Mouse (Mus musculus): Measurements from ENCODE around the gene Dcaf8. TPM values are rescaled to one million over a fixed set of nuclear protein-coding genes. Genes with fewer than 3 reads are reported as not detected.

Gene Dcaf8
- polyA plus RNA-seq, 1 experiment from 2014 or later = 102 TPM

DNA sequence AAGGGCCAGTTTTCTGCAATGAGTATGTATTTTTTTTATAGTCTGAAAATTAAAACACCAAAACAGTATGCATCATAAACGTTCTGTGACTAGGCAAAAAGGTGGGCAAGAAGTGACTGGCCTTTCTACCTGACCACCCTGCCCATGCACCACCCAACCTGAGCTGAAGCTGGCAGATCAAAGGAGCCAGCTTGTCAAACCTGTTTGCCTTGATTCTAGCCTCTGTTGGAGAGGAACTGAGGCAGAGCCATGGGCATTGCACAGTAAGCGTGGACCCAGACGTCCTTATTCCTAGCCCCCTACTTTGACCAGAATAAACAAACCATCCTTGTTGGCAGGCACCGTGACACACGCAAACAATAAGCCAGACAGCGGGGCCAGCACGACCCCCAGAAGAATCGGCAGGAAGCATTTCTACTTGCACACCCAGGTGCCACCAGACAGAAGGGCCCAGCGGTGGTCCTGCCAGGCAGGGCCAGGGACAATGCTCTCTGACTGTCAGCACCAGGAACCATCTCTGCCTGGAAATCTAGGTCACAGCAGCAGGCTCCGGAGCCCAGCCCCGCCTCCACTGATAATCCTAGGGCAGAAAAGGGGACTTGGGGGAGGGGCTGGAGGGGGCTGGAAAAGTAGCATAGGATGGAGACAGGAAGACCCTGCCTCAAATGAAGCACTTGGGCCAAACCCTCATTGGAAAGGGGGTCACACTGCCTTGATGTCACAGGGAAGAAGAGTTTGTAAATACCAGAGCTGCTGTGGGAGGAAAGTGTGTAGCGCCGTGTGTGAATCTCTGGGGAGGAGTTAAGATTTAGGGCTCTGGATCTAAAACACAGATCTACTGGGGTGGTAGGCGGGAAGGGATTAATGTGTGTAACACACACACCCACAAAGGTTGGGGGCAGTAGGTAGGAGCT is 54.3 kb downstream of the Dcaf8 start:
- Histone ChIP-seq H3K4me1 (ENCODE audit: control insufficient read depth, insufficient read depth, low read length) (peaks cover 56% of the 10 kb centered on the region), H3K9me3 (ENCODE audit: control insufficient read depth, low read length) (no peaks in the 10 kb centered on the region), H3K36me3 (ENCODE audit: control insufficient read depth, insufficient read depth, low read length) (peaks cover 38% of the 10 kb centered on the region), H3K27me3 (replicated peaks; ENCODE audit: control insufficient read depth, insufficient read depth, low read length) (no peaks in the 10 kb centered on the region), H3K27ac (replicated peaks; ENCODE audit: low read depth, low read length) (peak overlapping the region; percentile 76), H3K9ac (ENCODE audit: low read depth, low read length) (peak overlapping the region; percentile 17; the same call in 1 of the 2 replicates), H3K4me2 (ENCODE audit: low read depth, low read length) (peak overlapping the region; percentile 18; the same call in 1 of the 2 replicates), H3K4me3 (ENCODE audit: low read depth, low read length) (no peak overlapping the region)
- 23% methylated on average over 14 of the region's 14 CpGs for WGBS
- peak; percentile 68 for DNase-seq (ENCODE audit: low spot score)
- ATAC-seq (ENCODE audit: low read depth) = no peak; the same call in 1 of the 2 replicates

GRCm38 (mm10) chr1:172202894-172203522 is 55.1 kb downstream of the Dcaf8 start:
- peak; percentile 16; the same call in 1 of the 2 replicates for ATAC-seq (ENCODE audit: low read depth)
- peak overlapping the region; percentile 76; the same call in 1 of the 2 replicates for H3K4me2 ChIP-seq (ENCODE audit: low read depth, low read length)
- H3K9ac ChIP-seq (ENCODE audit: low read depth, low read length) = 0 out of 2 replicates have a peak overlapping the region, but pooled peaks have one; percentile 17
- no peaks in the 10 kb centered on the region for H3K27me3 ChIP-seq (replicated peaks; ENCODE audit: control insufficient read depth, insufficient read depth, low read length)
- H3K9me3 ChIP-seq (ENCODE audit: control insufficient read depth, low read length) = no peaks in the 10 kb centered on the region
- H3K27ac ChIP-seq (replicated peaks; ENCODE audit: low read depth, low read length) = peak overlapping the region; percentile 76
- 40% methylated on average over 2 of the region's 2 CpGs for WGBS
- peaks cover 60% of the 10 kb centered on the region for H3K4me1 ChIP-seq (ENCODE audit: control insufficient read depth, insufficient read depth, low read length)
- H3K36me3 ChIP-seq (ENCODE audit: control insufficient read depth, insufficient read depth, low read length) = peaks cover 30% of the 10 kb centered on the region
- no peak overlapping the region for H3K4me3 ChIP-seq (ENCODE audit: low read depth, low read length)
- DNase-seq (ENCODE audit: low spot score) = peak; percentile 73

DNA sequence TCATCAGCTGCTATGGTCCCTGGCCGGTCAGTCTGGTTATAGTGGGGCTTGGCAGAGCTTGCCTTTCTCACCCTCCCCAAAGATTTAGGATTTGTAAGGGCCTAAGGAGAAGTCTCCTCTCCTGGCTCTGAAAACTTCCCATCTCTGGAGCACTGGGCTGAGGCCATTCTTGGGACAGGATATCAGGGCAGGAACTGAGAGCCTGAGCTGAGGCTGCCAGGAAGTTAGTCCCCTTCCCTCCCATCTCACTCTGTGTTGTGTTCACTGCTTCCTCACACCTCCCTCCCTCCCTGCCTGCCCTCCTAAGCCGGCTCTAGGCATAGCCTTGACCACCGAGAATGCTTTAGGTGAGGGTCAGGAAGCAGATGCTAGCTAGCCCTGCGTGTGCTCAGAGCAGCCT is 55.7 kb downstream of the Dcaf8 start:
- DNase-seq (ENCODE audit: low spot score) = no peak
- Histone ChIP-seq H3K4me1 (ENCODE audit: control insufficient read depth, insufficient read depth, low read length) (peaks cover 60% of the 10 kb centered on the region), H3K36me3 (ENCODE audit: control insufficient read depth, insufficient read depth, low read length) (peaks cover 25% of the 10 kb centered on the region), H3K9me3 (ENCODE audit: control insufficient read depth, low read length) (no peaks in the 10 kb centered on the region), H3K27me3 (replicated peaks; ENCODE audit: control insufficient read depth, insufficient read depth, low read length) (no peaks in the 10 kb centered on the region), H3K4me3 (ENCODE audit: low read depth, low read length) (no peak overlapping the region), H3K27ac (replicated peaks; ENCODE audit: low read depth, low read length) (peak overlapping the region; percentile 76), H3K9ac (ENCODE audit: low read depth, low read length) (no peak overlapping the region), H3K4me2 (ENCODE audit: low read depth, low read length) (peak overlapping the region; percentile 76)
- ATAC-seq (ENCODE audit: low read depth) = no peak
- 7% methylated on average over 4 of the region's 4 CpGs for WGBS

DNA sequence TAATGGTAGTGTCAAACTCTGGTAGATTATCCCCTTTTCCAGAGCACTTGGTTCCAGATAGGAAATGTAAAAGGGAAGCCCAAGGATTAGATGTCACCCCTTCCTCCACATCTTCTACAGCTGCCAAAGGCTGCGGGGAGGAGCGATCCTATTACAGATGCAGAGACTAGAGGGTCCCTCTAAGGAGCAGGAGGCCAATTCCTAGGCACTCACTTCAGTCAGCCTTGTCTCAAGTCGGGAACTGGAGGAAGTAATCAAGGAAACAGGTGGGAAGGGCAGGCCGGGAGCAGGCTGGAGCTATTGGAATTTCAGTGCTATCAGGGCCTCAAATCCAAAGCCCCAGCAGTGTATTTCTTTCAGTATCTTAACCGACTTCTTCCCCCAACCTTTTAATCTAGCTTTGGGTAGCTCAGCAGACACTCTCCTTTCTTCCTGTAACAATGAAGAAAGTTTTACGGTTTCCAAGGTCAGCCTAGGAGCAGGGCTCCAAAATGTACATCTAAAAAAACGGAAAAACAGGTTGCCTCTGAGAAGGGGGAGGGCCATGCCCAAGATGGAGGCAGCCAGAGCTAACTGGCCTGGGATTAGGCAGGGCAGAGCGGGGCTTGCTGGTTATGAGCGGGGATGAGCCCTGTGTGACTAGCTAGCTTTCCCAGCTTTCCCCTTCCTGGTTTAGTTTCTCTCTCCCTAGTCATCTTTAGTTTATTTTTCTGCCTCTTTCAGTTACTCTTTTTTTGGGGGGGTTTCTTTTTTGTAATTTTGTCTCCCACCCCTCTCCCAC is 56.3 kb downstream of the Dcaf8 start:
- ATAC-seq (ENCODE audit: low read depth) = no peak
- peak overlapping the region; percentile 2; the same call in 1 of the 2 replicates for H3K4me3 ChIP-seq (ENCODE audit: low read depth, low read length)
- no peaks in the 10 kb centered on the region for H3K27me3 ChIP-seq (replicated peaks; ENCODE audit: control insufficient read depth, insufficient read depth, low read length)

DNA sequence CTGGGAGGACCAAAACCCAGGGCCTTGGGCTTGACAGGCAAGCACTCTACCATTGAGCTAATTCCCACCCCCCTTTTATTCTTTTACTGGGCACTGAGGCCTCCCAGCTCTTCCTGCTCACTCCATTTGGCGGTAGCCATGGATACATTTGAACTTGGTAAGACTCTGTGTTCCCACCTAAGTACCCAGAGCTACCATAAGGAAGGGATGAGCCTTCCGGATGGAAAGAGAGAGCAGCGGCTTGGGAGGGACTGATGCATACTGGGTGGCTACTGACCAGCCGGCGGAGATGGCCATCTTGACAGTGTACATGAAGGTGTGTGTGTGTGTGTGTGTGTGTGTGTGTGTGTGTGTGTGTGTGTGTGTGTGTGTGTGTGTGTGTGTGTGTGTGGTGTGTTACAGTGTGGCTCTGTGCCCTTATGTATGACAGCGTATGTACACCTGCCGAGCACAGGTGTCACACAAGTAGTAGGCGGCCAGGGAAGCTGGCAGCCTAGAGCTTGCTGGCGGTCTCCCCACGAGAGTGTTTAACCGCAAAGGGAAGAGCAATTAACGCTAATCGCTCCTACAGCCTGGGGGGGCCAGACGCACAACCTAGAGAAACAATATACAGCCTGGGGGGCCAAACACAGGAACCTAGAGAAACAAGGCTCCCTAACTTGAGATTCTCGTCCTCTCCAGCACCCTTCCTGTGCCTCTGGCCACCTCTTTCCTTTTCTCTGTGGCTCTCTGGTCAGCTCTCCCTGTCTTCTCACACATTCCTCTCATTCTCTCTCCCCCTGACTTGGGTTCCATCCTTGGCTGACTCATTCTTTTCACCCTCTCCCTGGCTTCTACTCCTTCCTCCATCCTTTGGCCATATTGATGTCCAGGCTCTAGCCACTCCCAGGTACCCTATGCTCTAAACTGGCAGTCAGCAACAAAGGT is 57.2 kb downstream of the Dcaf8 start:
- WGBS = 34% methylated on average over 13 of the region's 15 CpGs
- no peaks in the 10 kb centered on the region for H3K9me3 ChIP-seq (ENCODE audit: control insufficient read depth, low read length)
- H3K36me3 ChIP-seq (ENCODE audit: control insufficient read depth, insufficient read depth, low read length) = peaks cover 10% of the 10 kb centered on the region; the same call in 1 of the 2 replicates
- H3K27ac ChIP-seq (replicated peaks; ENCODE audit: low read depth, low read length) = peak overlapping the region; percentile 76; the same call in 1 of the 2 replicates
- H3K9ac ChIP-seq (ENCODE audit: low read depth, low read length) = peak overlapping the region; percentile 81
- H3K4me1 ChIP-seq (ENCODE audit: control insufficient read depth, insufficient read depth, low read length) = peaks cover 60% of the 10 kb centered on the region
- DNase-seq (ENCODE audit: low spot score) = peak; percentile 45
- H3K4me3 ChIP-seq (ENCODE audit: low read depth, low read length) = peak overlapping the region; percentile 63
- H3K4me2 ChIP-seq (ENCODE audit: low read depth, low read length) = peak overlapping the region; percentile 76
- ATAC-seq (ENCODE audit: low read depth) = no peak
- H3K27me3 ChIP-seq (replicated peaks; ENCODE audit: control insufficient read depth, insufficient read depth, low read length) = no peaks in the 10 kb centered on the region

More for the DNA sequence above, 56.3 kb downstream of the Dcaf8 start:
- no peaks in the 10 kb centered on the region for H3K9me3 ChIP-seq (ENCODE audit: control insufficient read depth, low read length)
- 19% methylated on average over 9 of the region's 9 CpGs for WGBS
- H3K4me1 ChIP-seq (ENCODE audit: control insufficient read depth, insufficient read depth, low read length) = peaks cover 60% of the 10 kb centered on the region
- H3K27ac ChIP-seq (replicated peaks; ENCODE audit: low read depth, low read length) = peak overlapping the region; percentile 76
- peak overlapping the region; percentile 81; the same call in 1 of the 2 replicates for H3K9ac ChIP-seq (ENCODE audit: low read depth, low read length)
- DNase-seq (ENCODE audit: low spot score) = peak; percentile 50
- peaks cover 19% of the 10 kb centered on the region for H3K36me3 ChIP-seq (ENCODE audit: control insufficient read depth, insufficient read depth, low read length)
- peak overlapping the region; percentile 76 for H3K4me2 ChIP-seq (ENCODE audit: low read depth, low read length)

GRCm38 (mm10) chr1:172205741-172206087 is 57.8 kb downstream of the Dcaf8 start:
- peak overlapping the region; percentile 81 for H3K9ac ChIP-seq (ENCODE audit: low read depth, low read length)
- no peaks in the 10 kb centered on the region for H3K9me3 ChIP-seq (ENCODE audit: control insufficient read depth, low read length)
- peak overlapping the region; percentile 76 for H3K4me2 ChIP-seq (ENCODE audit: low read depth, low read length)
- H3K4me3 ChIP-seq (ENCODE audit: low read depth, low read length) = peak overlapping the region; percentile 63
- DNase-seq (ENCODE audit: low spot score) (no peak), ATAC-seq (ENCODE audit: low read depth) (no peak)
- H3K36me3 ChIP-seq (ENCODE audit: control insufficient read depth, insufficient read depth, low read length) = peaks cover 6% of the 10 kb centered on the region; the same call in 1 of the 2 replicates
- 19% methylated on average over 3 of the region's 3 CpGs for WGBS
- H3K27me3 ChIP-seq (replicated peaks; ENCODE audit: control insufficient read depth, insufficient read depth, low read length) = no peaks in the 10 kb centered on the region
- H3K4me1 ChIP-seq (ENCODE audit: control insufficient read depth, insufficient read depth, low read length) = peaks cover 59% of the 10 kb centered on the region
- H3K27ac ChIP-seq (replicated peaks; ENCODE audit: low read depth, low read length) = peak overlapping the region; percentile 78

GRCm38 (mm10) chr1:172206141-172206917 is 58.4 kb downstream of the Dcaf8 start, which contains the start of gene Pea15a:
Gene Pea15a (minus strand): TSS chr1:172206804.
- under 1% methylated on average over 26 of the region's 40 CpGs for WGBS
- ATAC-seq (ENCODE audit: low read depth) = peak; percentile 80
- peaks cover 53% of the 10 kb centered on the region for H3K4me1 ChIP-seq (ENCODE audit: control insufficient read depth, insufficient read depth, low read length)

More at GRCm38 (mm10) chr1:172206141-172206917, 58.4 kb downstream of the Dcaf8 start, which contains the start of gene Pea15a:
- peak; percentile 90 for DNase-seq (ENCODE audit: low spot score)
- Histone ChIP-seq H3K4me2 (ENCODE audit: low read depth, low read length) (peak within 1 kb of the TSS; percentile 76), H3K4me3 (ENCODE audit: low read depth, low read length) (peak within 1 kb of the TSS; percentile 63), H3K27ac (replicated peaks; ENCODE audit: low read depth, low read length) (peak within 1 kb of the TSS; percentile 78), H3K9me3 (ENCODE audit: control insufficient read depth, low read length) (no peaks in the 10 kb centered on the region), H3K27me3 (replicated peaks; ENCODE audit: control insufficient read depth, insufficient read depth, low read length) (no peaks in the 10 kb centered on the region), H3K36me3 (ENCODE audit: control insufficient read depth, insufficient read depth, low read length) (peaks cover 3% of the 10 kb centered on the region; the same call in 1 of the 2 replicates), H3K9ac (ENCODE audit: low read depth, low read length) (peak within 1 kb of the TSS; percentile 81)
